Mouse (Mus musculus): Measurements from ENCODE around the gene Sar1b. TPM values are rescaled to one million over a fixed set of nuclear protein-coding genes. Genes with fewer than 3 reads are reported as not detected.

The Sar1b gene
- polyA plus RNA-seq, 1 experiment = 40.5 TPM

GRCm38 (mm10) chr11:51822736-51823135 lies 59.2 kb downstream of the Sar1b start:
- no peak for DNase-seq (ENCODE audit: low read depth, low spot score)
- WGBS = 62% methylated on average over 4 of the region's 4 CpGs

- DNase-seq (ENCODE audit: low read depth, low spot score) = no peak
- 87% methylated on average over 11 of the region's 11 CpGs for WGBS
These were observed 59.8 kb downstream of the Sar1b start for GRCm38 (mm10) chr11:51823271-51823670.

GRCm38 (mm10) chr11:51823963-51824753 lies 60.7 kb downstream of the Sar1b start:
- 80% methylated on average over 3 of the region's 3 CpGs for WGBS
- DNase-seq (ENCODE audit: low read depth, low spot score) = no peak

GRCm38 (mm10) chr11:51824867-51825424 lies 61.5 kb downstream of the Sar1b start:
- no peak for DNase-seq (ENCODE audit: low read depth, low spot score)
- 92% methylated on average over 19 of the region's 19 CpGs for WGBS

GRCm38 (mm10) chr11:51831962-51832909 lies 68.7 kb downstream of the Sar1b start:
- 66% methylated on average over 4 of the region's 4 CpGs for WGBS
- no peak for DNase-seq (ENCODE audit: low read depth, low spot score)

GRCm38 (mm10) chr11:51832992-51833391 lies 69.5 kb downstream of the Sar1b start:
- WGBS = 80% methylated on average over 5 of the region's 5 CpGs
- DNase-seq (ENCODE audit: low read depth, low spot score) = no peak

GRCm38 (mm10) chr11:51833393-51834066 lies 70.0 kb downstream of the Sar1b start:
- DNase-seq (ENCODE audit: low read depth, low spot score) = no peak
- WGBS = 87% methylated on average over 10 of the region's 10 CpGs

GRCm38 (mm10) chr11:51834067-51834411 lies 70.6 kb downstream of the Sar1b start:
- WGBS = over 99% methylated on average over 8 of the region's 8 CpGs
- DNase-seq (ENCODE audit: low read depth, low spot score) = no peak

- 97% methylated on average over 12 of the region's 12 CpGs for WGBS
- no peak for DNase-seq (ENCODE audit: low read depth, low spot score)
These were observed 72.1 kb downstream of the Sar1b start for GRCm38 (mm10) chr11:51835598-51835997.

- DNase-seq (ENCODE audit: low read depth, low spot score) = no peak
- WGBS = 98% methylated on average over 6 of the region's 6 CpGs
These were observed 73.0 kb downstream of the Sar1b start for GRCm38 (mm10) chr11:51836506-51836905.

GRCm38 (mm10) chr11:51837164-51838153 lies 74.0 kb downstream of the Sar1b start:
- no peak for DNase-seq (ENCODE audit: low read depth, low spot score)
- WGBS = 82% methylated on average over 8 of the region's 8 CpGs

GRCm38 (mm10) chr11:51839106-51839505 lies 75.6 kb downstream of the Sar1b start:
- WGBS = 77% methylated on average over 2 of the region's 2 CpGs
- DNase-seq (ENCODE audit: low read depth, low spot score) = no peak

- WGBS = 89% methylated on average over 11 of the region's 11 CpGs
- DNase-seq (ENCODE audit: low read depth, low spot score) = no peak
These were observed 76.5 kb downstream of the Sar1b start for GRCm38 (mm10) chr11:51839973-51840372.

GRCm38 (mm10) chr11:51840657-51841056 lies 77.2 kb downstream of the Sar1b start:
- 86% methylated on average over 9 of the region's 9 CpGs for WGBS

GRCm38 (mm10) chr11:51841149-51841548 lies 77.7 kb downstream of the Sar1b start:
- no peak for DNase-seq (ENCODE audit: low read depth, low spot score)
- 50% methylated on average over 9 of the region's 9 CpGs for WGBS

More at GRCm38 (mm10) chr11:51840657-51841056, 77.2 kb downstream of the Sar1b start:
- no peak for DNase-seq (ENCODE audit: low read depth, low spot score)
